Mouse (Mus musculus): ENCODE measurements around the gene Grin3b. TPM values are rescaled to one million over a fixed set of nuclear protein-coding genes. Genes with fewer than 3 reads are reported as not detected.

Gene Grin3b
- polyA plus RNA-seq, 1 experiment from 2014 or later, result 0.28 TPM

GRCm38 (mm10) chr10:79983205-79983604, 12.7 kb downstream of the Grin3b start:
- Histone ChIP-seq H3K4me1 (ENCODE audit: control insufficient read depth, insufficient read depth, low read length) (peaks cover 37% of the 10 kb centered on the region), H3K9me3 (replicated peaks; ENCODE audit: control insufficient read depth, low read length, poor library complexity, severe bottlenecking) (no peaks in the 10 kb centered on the region), H3K4me2 (ENCODE audit: low read length) (peak overlapping the region; percentile 90), H3K9ac (ENCODE audit: low read depth, low read length) (peak overlapping the region; percentile 88), H3K27me3 (ENCODE audit: control insufficient read depth, insufficient read depth, low read depth, low read length) (peaks cover 5% of the 10 kb centered on the region), H3K36me3 (ENCODE audit: control insufficient read depth, insufficient read depth, low read length) (peaks cover 12% of the 10 kb centered on the region), H3K27ac (ENCODE audit: low read length) (peak overlapping the region; percentile 95; the same call in 1 of the 2 replicates), H3K4me3 (ENCODE audit: low read depth, low read length) (peak overlapping the region; percentile 76)
- WGBS, result 76% methylated on average over 5 of the region's 5 CpGs
- ATAC-seq, result no peak

DNA sequence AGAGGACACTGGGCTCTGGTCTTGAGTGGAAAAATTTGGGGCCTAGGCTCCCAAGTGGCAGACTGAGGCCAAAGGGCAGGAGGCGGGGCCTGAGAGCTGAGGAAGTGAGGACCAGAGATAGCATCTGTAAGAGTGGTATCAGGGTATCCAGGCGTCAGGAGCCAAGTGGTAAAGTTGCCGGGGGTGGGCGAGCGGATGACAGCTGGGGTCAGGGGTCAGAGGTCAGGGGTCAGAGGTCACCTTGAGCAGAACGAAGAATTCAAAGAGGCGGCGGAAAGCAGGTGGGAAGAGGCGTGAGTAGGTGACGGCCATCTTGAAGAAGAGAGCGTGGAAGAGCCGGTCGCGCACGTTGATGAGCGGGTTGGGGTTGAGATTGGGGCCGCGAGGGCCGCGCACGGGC, 13.2 kb downstream of the Grin3b start:
- H3K9me3 ChIP-seq (replicated peaks; ENCODE audit: control insufficient read depth, low read length, poor library complexity, severe bottlenecking), result no peaks in the 10 kb centered on the region
- H3K4me3 ChIP-seq (ENCODE audit: low read depth, low read length), result peak overlapping the region; percentile 76
- H3K36me3 ChIP-seq (ENCODE audit: control insufficient read depth, insufficient read depth, low read length), result peaks cover 7% of the 10 kb centered on the region
- H3K4me1 ChIP-seq (ENCODE audit: control insufficient read depth, insufficient read depth, low read length), result peaks cover 41% of the 10 kb centered on the region
- H3K27ac ChIP-seq (ENCODE audit: low read length), result peak overlapping the region; percentile 95
- peak; percentile 5; the same call in 1 of the 2 replicates for ATAC-seq
- peaks cover 9% of the 10 kb centered on the region for H3K27me3 ChIP-seq (ENCODE audit: control insufficient read depth, insufficient read depth, low read depth, low read length)
- WGBS, result 4% methylated on average over 15 of the region's 21 CpGs
- H3K4me2 ChIP-seq (ENCODE audit: low read length), result peak overlapping the region; percentile 90
- peak overlapping the region; percentile 88 for H3K9ac ChIP-seq (ENCODE audit: low read depth, low read length)

DNA sequence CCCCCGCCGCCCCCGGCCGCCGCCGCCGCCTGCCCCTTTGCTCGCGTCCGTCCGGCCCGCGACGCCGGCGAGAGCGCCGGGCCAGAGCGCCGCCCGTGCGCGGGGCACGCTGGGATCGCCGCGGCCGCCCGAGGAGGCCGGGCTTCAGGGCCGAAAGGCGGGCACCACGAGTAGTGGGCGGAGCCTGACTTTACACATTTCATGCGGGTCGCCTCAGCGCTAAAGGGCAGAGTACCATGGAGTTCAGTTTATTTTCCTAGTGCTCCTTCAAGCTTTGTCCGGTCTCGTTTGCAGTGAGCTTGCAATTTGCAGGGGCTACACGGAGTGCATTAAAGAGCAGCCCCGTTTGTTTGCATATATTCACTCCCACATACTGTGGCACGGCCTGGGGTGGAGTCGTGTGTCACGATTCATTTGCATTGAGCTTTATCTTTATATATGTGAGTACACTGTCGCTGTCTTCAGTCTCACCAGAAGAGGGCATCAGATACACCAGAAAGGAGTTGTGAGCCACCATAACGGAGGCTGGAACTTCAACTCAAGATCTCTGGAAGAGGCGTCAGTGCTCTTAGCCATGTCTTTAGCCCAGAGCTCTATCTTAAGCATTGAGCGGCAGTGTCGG, 13.8 kb downstream of the Grin3b start, which contains the start of gene Tmem259:
Gene Tmem259 (minus strand): TSS at position 136 of the 622 bp plus-strand sequence.
- WGBS, result under 1% methylated on average over 49 of the region's 49 CpGs
- H3K4me2 ChIP-seq (ENCODE audit: low read length), result peak within 1 kb of the TSS; percentile 90
- H3K9me3 ChIP-seq (replicated peaks; ENCODE audit: control insufficient read depth, low read length, poor library complexity, severe bottlenecking), result no peaks in the 10 kb centered on the region
- ATAC-seq, result peak; percentile 83
- peaks cover 41% of the 10 kb centered on the region for H3K4me1 ChIP-seq (ENCODE audit: control insufficient read depth, insufficient read depth, low read length)
- H3K36me3 ChIP-seq (ENCODE audit: control insufficient read depth, insufficient read depth, low read length), result 0 out of 2 replicates have a peak, but pooled peaks cover under 1% of the 10 kb centered on the region
- H3K27me3 ChIP-seq (ENCODE audit: control insufficient read depth, insufficient read depth, low read depth, low read length), result peaks cover 15% of the 10 kb centered on the region
- H3K9ac ChIP-seq (ENCODE audit: low read depth, low read length), result peak within 1 kb of the TSS; percentile 88
- peak within 1 kb of the TSS; percentile 95 for H3K27ac ChIP-seq (ENCODE audit: low read length)
- peak within 1 kb of the TSS; percentile 76 for H3K4me3 ChIP-seq (ENCODE audit: low read depth, low read length)

DNA sequence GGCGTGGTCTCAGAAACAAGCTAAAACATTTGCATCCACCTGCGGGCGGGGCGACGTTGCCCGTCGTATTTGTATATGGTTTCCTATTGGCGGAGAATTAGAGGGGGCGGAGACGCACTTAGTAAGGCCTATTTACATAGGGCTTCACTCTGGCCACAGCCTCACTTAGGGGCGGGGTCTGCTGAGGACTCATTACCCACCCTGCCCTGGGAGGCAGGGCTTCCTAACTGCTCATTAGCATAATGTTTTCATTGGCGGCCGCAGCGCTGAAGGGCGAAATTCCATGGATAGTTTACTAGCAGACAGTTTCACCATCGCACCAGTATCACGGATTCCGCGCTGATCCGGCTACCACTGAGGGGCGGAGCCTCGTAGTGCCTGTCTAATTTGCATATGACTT, 14.4 kb downstream of the Grin3b start:
- peak; percentile 94 for ATAC-seq
- H3K9me3 ChIP-seq (replicated peaks; ENCODE audit: control insufficient read depth, low read length, poor library complexity, severe bottlenecking), result no peaks in the 10 kb centered on the region
- H3K27ac ChIP-seq (ENCODE audit: low read length), result peak overlapping the region; percentile 95
- peak overlapping the region; percentile 88 for H3K9ac ChIP-seq (ENCODE audit: low read depth, low read length)
- peaks cover 21% of the 10 kb centered on the region for H3K27me3 ChIP-seq (ENCODE audit: control insufficient read depth, insufficient read depth, low read depth, low read length)
- H3K36me3 ChIP-seq (ENCODE audit: control insufficient read depth, insufficient read depth, low read length), result no peaks in the 10 kb centered on the region
- H3K4me1 ChIP-seq (ENCODE audit: control insufficient read depth, insufficient read depth, low read length), result peaks cover 41% of the 10 kb centered on the region
- peak overlapping the region; percentile 90 for H3K4me2 ChIP-seq (ENCODE audit: low read length)
- WGBS, result under 1% methylated on average over 22 of the region's 22 CpGs
- H3K4me3 ChIP-seq (ENCODE audit: low read depth, low read length), result peak overlapping the region; percentile 76

- Histone ChIP-seq H3K27me3 (ENCODE audit: control insufficient read depth, insufficient read depth, low read depth, low read length) (peaks cover 25% of the 10 kb centered on the region), H3K36me3 (ENCODE audit: control insufficient read depth, insufficient read depth, low read length) (no peaks in the 10 kb centered on the region), H3K4me1 (ENCODE audit: control insufficient read depth, insufficient read depth, low read length) (peaks cover 41% of the 10 kb centered on the region), H3K4me2 (ENCODE audit: low read length) (peak overlapping the region; percentile 90), H3K9me3 (replicated peaks; ENCODE audit: control insufficient read depth, low read length, poor library complexity, severe bottlenecking) (no peaks in the 10 kb centered on the region), H3K27ac (ENCODE audit: low read length) (peak overlapping the region; percentile 95), H3K9ac (ENCODE audit: low read depth, low read length) (peak overlapping the region; percentile 88), H3K4me3 (ENCODE audit: low read depth, low read length) (peak overlapping the region; percentile 76)
- WGBS, result 3% methylated on average over 35 of the region's 35 CpGs
- ATAC-seq, result peak; percentile 16; the same call in 1 of the 2 replicates
Measured at GRCm38 (mm10) chr10:79985334-79986231, 15.1 kb downstream of the Grin3b start.

DNA sequence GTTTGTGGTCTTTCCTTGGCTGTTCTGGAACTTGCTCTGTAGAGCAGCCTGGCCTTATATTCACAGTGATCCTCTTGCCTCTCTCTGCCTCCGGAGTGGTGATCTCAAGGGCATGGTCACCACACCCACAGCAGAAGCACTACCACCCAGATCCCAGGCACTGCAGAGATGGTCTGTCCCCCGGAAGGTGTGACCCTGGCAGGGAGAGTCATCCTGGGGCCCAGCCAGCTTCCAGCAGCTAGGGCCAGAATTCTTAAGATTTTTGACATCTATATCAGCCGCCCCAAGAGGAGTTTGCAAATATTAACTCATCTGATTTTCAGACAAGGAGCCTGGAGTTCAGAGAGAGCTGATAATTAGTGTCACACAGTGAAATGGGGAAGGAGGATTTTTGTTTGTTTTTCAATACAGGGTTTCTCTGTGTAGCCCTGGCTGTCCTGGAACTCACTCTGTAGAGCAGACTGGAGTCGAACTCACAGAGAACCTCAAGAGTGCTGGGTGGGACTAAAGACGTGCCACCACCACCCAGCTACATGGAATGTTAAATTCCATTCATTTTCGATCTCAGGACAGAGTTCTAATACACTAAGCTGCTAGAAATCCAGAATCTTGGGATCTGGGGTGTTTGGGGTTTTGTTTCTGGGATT, 15.8 kb downstream of the Grin3b start:
- Histone ChIP-seq H3K9ac (ENCODE audit: low read depth, low read length) (peak overlapping the region; percentile 88), H3K4me1 (ENCODE audit: control insufficient read depth, insufficient read depth, low read length) (peaks cover 39% of the 10 kb centered on the region), H3K4me3 (ENCODE audit: low read depth, low read length) (peak overlapping the region; percentile 76), H3K27me3 (ENCODE audit: control insufficient read depth, insufficient read depth, low read depth, low read length) (peaks cover 29% of the 10 kb centered on the region), H3K9me3 (replicated peaks; ENCODE audit: control insufficient read depth, low read length, poor library complexity, severe bottlenecking) (no peaks in the 10 kb centered on the region), H3K27ac (ENCODE audit: low read length) (peak overlapping the region; percentile 95), H3K4me2 (ENCODE audit: low read length) (peak overlapping the region; percentile 90), H3K36me3 (ENCODE audit: control insufficient read depth, insufficient read depth, low read length) (no peaks in the 10 kb centered on the region)
- WGBS, result 41% methylated on average over 6 of the region's 6 CpGs
- no peak for ATAC-seq

- Histone ChIP-seq H3K36me3 (ENCODE audit: control insufficient read depth, insufficient read depth, low read length) (no peaks in the 10 kb centered on the region), H3K9ac (ENCODE audit: low read depth, low read length) (no peak overlapping the region), H3K4me1 (ENCODE audit: control insufficient read depth, insufficient read depth, low read length) (peaks cover 33% of the 10 kb centered on the region), H3K27ac (ENCODE audit: low read length) (no peak overlapping the region), H3K9me3 (replicated peaks; ENCODE audit: control insufficient read depth, low read length, poor library complexity, severe bottlenecking) (0 out of 2 replicates have a peak, but pooled peaks cover 2% of the 10 kb centered on the region), H3K4me3 (ENCODE audit: low read depth, low read length) (0 out of 2 replicates have a peak overlapping the region, but pooled peaks have one; percentile 8), H3K27me3 (ENCODE audit: control insufficient read depth, insufficient read depth, low read depth, low read length) (peaks cover 29% of the 10 kb centered on the region), H3K4me2 (ENCODE audit: low read length) (peak overlapping the region; percentile 24)
- 4% methylated on average over 11 of the region's 11 CpGs for WGBS
- no peak for ATAC-seq
Measured at GRCm38 (mm10) chr10:79986963-79987362, 16.4 kb downstream of the Grin3b start.

DNA sequence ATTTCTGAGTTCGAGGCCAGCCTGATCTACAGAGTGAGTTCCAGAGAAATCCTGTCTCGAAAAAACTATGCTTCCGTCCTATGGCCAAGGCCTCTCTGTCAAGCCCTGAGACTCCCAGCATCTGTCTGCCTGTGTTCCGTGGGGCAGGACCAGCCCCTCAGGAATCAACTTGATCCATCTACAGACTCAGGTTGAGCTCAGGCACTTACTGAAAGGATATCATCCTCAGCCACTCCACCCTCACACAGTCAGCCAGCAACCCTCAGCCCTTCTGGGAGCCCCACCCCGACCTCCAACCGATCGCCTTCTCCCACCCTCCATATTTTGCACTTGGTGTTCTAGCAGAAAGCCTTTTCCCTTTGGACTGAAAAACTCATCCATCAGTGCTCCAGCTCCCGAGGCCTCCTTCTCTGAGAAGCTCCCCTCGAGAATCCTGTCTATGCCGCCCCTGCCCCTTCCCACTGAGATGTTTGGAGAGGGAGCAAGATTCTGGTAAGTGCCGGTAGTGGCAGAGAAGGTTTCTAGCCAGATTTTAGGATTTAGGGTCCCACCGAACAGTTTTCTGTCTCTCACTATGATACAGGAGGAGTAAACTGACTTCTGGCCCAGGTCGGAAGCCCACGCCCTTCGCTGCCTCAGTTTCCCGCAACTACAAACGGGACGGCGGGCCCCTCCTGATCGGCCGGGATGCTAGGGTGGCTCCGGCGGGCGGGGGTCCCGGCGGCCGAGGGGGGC, 17.4 kb downstream of the Grin3b start:
- Histone ChIP-seq H3K4me3 (ENCODE audit: low read depth, low read length) (peak overlapping the region; percentile 43), H3K9me3 (replicated peaks; ENCODE audit: control insufficient read depth, low read length, poor library complexity, severe bottlenecking) (0 out of 2 replicates have a peak, but pooled peaks cover 2% of the 10 kb centered on the region), H3K27me3 (ENCODE audit: control insufficient read depth, insufficient read depth, low read depth, low read length) (peaks cover 29% of the 10 kb centered on the region), H3K4me2 (ENCODE audit: low read length) (peak overlapping the region; percentile 65), H3K9ac (ENCODE audit: low read depth, low read length) (peak overlapping the region; percentile 62), H3K36me3 (ENCODE audit: control insufficient read depth, insufficient read depth, low read length) (no peaks in the 10 kb centered on the region), H3K4me1 (ENCODE audit: control insufficient read depth, insufficient read depth, low read length) (peaks cover 24% of the 10 kb centered on the region), H3K27ac (ENCODE audit: low read length) (no peak overlapping the region)
- no peak for ATAC-seq
- 12% methylated on average over 27 of the region's 27 CpGs for WGBS

Data from midbrain, embryonic 16.5 days (tissue).